Mouse (Mus musculus): Measurements from ENCODE around the gene Cobll1. TPM values are rescaled to one million over a fixed set of nuclear protein-coding genes. Genes with fewer than 3 reads are reported as not detected.

Gene Cobll1
- total and polyA plus RNA-seq, 2 experiments = 10.0 to 13.6 TPM

DNA sequence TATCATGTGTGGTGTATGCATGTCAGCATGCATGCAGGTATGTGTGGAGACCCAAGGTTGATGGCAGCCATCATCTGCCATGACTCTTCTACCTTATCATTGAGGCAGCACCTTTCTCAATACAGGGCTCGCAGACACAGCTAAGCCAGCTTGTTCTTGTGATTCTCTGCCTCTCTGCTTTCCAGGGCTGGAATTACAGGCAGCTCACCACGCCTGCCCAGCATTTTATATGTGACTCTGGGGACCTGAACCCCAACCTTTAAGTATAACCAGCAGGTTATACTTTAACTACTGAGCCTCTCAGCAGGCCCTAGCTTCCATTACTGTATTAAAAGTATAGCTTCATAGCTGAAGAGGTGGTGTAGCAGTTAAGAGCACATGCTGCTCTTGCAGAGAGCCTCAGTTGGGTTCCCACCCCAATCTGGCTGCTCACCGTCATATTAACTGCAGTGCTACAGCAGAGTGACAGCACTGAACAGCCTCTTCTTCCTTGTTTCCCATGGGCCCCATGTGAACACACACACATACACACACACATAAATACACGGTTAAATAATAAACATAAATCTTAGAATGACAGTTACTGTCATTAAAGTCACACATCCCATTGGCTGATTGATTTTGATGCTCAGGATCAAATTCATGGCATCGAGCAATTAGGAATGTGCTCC is 81.1 kb downstream of the Cobll1 start:
- Histone ChIP-seq H3K36me3 (ENCODE audit: control insufficient read depth, insufficient read depth, low read length) (no peaks in the 10 kb centered on the region), H3K79me2 (ENCODE audit: control insufficient read depth, insufficient read depth, low read length) (peaks cover 23% of the 10 kb centered on the region; the same call in 1 of the 2 replicates), H3K4me3 (ENCODE audit: insufficient read depth, low read depth, low read length) (no peak overlapping the region), H3K4me1 (ENCODE audit: control insufficient read depth, insufficient read depth, low read length) (no peaks in the 10 kb centered on the region), H3K27me3 (ENCODE audit: control insufficient read depth, insufficient read depth, low read length) (no peaks in the 10 kb centered on the region), H3K9ac (ENCODE audit: low read depth, low read length) (no peak overlapping the region), H3K27ac (replicated peaks; ENCODE audit: insufficient read depth, low read depth, low read length) (no peak overlapping the region)
- 90% methylated on average over 5 of the region's 5 CpGs for WGBS
- no peak for TF ChIP-seq CTCF (IDR thresholded peaks at IDR 0.05; ENCODE audit: low read depth, low read length)
- TF ChIP-seq POLR2A (IDR thresholded peaks at IDR 0.05; ENCODE audit: extremely low read depth, insufficient read depth, low read length) = no peak
- DNase-seq (ENCODE audit: extremely low read depth, low read depth, low spot score) = no peak

DNA sequence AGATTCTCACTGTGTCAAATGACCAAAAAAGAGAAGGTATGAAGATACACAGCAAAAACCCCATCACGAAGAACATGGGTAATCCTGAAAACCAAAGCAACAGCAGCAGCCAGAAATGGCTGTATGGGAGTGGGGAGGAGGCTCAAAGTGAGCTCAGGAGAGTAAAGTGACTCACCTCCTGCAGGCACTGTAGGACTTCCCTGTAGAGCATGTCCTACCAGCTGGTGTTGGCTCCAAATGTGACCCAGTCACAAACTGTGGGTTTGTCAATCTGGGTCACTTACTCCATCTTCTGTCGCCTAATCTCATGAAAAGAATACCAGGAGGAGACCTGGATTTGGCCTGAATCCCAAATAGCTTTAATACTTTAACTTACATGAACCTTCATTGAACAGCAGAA is 81.9 kb downstream of the Cobll1 start:
- 75% methylated on average over 2 of the region's 2 CpGs for WGBS
- Histone ChIP-seq H3K27me3 (ENCODE audit: control insufficient read depth, insufficient read depth, low read length) (no peaks in the 10 kb centered on the region), H3K79me2 (ENCODE audit: control insufficient read depth, insufficient read depth, low read length) (peaks cover 23% of the 10 kb centered on the region; the same call in 1 of the 2 replicates), H3K9ac (ENCODE audit: low read depth, low read length) (no peak overlapping the region), H3K4me1 (ENCODE audit: control insufficient read depth, insufficient read depth, low read length) (no peaks in the 10 kb centered on the region), H3K4me3 (ENCODE audit: insufficient read depth, low read depth, low read length) (no peak overlapping the region), H3K27ac (replicated peaks; ENCODE audit: insufficient read depth, low read depth, low read length) (no peak overlapping the region), H3K36me3 (ENCODE audit: control insufficient read depth, insufficient read depth, low read length) (no peaks in the 10 kb centered on the region)
- no peak for DNase-seq (ENCODE audit: extremely low read depth, low read depth, low spot score)
- TF ChIP-seq POLR2A (IDR thresholded peaks at IDR 0.05; ENCODE audit: extremely low read depth, insufficient read depth, low read length) (no peak), CTCF (IDR thresholded peaks at IDR 0.05; ENCODE audit: low read depth, low read length) (no peak)

DNA sequence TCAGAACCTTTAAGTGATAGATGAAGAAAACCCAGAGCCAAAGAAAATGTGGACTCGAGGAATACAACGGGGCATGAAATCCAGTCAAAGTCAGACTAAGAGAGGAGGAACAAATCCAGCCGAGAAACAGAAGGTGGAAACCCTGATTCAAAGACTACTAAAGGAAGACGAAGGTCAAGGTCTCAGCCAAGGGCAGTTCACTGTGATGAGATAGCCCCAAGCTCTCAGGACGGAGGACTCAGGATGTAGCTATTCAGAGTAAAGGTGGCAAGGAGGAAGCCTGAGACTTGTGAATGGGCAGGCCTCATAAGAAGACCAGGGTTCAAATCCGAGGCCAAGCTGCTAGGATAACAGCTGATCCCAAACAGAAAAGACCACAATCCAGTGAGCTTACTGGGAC is 90.3 kb downstream of the Cobll1 start:
- H3K27ac ChIP-seq (replicated peaks; ENCODE audit: insufficient read depth, low read depth, low read length) = no peak overlapping the region
- H3K4me1 ChIP-seq (ENCODE audit: control insufficient read depth, insufficient read depth, low read length) = no peaks in the 10 kb centered on the region
- H3K9ac ChIP-seq (ENCODE audit: low read depth, low read length) = no peak overlapping the region
- no peak overlapping the region for H3K4me3 ChIP-seq (ENCODE audit: insufficient read depth, low read depth, low read length)
- H3K36me3 ChIP-seq (ENCODE audit: control insufficient read depth, insufficient read depth, low read length) = peaks cover 21% of the 10 kb centered on the region
- DNase-seq (ENCODE audit: extremely low read depth, low read depth, low spot score) = no peak
- TF ChIP-seq CTCF (IDR thresholded peaks at IDR 0.05; ENCODE audit: low read depth, low read length) = no peak
- TF ChIP-seq POLR2A (IDR thresholded peaks at IDR 0.05; ENCODE audit: extremely low read depth, insufficient read depth, low read length) = no peak
- peaks cover 5% of the 10 kb centered on the region; the same call in 1 of the 2 replicates for H3K79me2 ChIP-seq (ENCODE audit: control insufficient read depth, insufficient read depth, low read length)
- no peaks in the 10 kb centered on the region for H3K27me3 ChIP-seq (ENCODE audit: control insufficient read depth, insufficient read depth, low read length)
- 88% methylated on average over 6 of the region's 6 CpGs for WGBS

DNA sequence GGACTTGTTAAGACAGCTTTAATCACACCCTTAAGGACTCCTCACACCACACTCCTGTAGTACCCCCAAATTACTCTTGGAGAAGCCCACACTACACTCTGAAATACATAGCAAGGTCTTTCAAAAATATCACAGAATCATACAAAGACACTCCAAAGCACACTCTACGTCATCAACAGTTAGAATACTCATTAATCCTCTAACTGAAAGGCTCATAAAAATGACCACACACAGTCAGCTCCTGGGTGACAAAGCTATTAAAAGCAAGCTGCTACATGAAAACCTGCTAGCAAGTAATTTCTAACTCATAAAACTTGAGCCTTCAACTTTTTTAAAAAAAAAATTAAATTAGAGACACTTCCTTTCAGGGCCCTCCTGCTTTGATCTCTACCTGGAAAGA is 91.8 kb downstream of the Cobll1 start:
- no peak overlapping the region for H3K9ac ChIP-seq (ENCODE audit: low read depth, low read length)
- no peak for DNase-seq (ENCODE audit: extremely low read depth, low read depth, low spot score)
- peaks cover 21% of the 10 kb centered on the region for H3K36me3 ChIP-seq (ENCODE audit: control insufficient read depth, insufficient read depth, low read length)
- H3K4me1 ChIP-seq (ENCODE audit: control insufficient read depth, insufficient read depth, low read length) = no peaks in the 10 kb centered on the region
- no peak overlapping the region for H3K4me3 ChIP-seq (ENCODE audit: insufficient read depth, low read depth, low read length)
- TF ChIP-seq CTCF (IDR thresholded peaks at IDR 0.05; ENCODE audit: low read depth, low read length) (no peak), POLR2A (IDR thresholded peaks at IDR 0.05; ENCODE audit: extremely low read depth, insufficient read depth, low read length) (no peak)
- peaks cover 5% of the 10 kb centered on the region; the same call in 1 of the 2 replicates for H3K79me2 ChIP-seq (ENCODE audit: control insufficient read depth, insufficient read depth, low read length)
- no peaks in the 10 kb centered on the region for H3K27me3 ChIP-seq (ENCODE audit: control insufficient read depth, insufficient read depth, low read length)
- no peak overlapping the region for H3K27ac ChIP-seq (replicated peaks; ENCODE audit: insufficient read depth, low read depth, low read length)
- WGBS = 86% methylated on average over 1 of the region's 1 CpGs

DNA sequence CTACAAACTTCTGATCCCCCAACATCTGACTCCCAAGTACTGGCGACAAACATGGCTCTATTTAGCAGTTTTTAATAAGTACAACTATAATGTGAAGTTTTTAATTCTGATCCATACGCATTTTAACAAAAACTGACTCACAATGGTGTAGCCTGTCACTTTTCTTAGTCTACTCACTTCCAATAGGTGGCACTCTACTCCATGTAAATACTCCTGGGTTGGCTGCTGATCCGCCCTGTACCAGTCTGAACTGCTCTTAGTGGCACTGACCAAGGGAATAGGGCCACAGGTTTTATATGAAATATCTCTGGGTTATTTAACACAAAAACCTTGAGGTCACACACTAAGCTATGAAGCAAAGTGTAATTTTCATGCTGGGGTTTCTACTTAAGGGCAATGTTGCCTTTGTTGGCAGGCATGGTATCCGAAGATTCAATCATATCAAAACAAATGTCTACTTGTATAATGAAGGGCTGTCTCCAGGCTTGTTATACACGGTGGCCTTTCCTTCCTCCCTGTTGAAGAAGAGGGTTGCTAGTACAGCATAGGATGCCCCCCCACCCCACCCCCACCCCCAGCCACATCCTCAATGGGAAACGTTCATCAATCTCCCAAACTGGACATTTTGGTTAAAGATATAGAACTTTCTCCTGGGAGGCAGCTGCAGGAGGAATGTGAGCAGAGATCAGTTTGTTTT is 93.6 kb downstream of the Cobll1 start:
- Histone ChIP-seq H3K36me3 (ENCODE audit: control insufficient read depth, insufficient read depth, low read length) (peaks cover 17% of the 10 kb centered on the region), H3K9ac (ENCODE audit: low read depth, low read length) (no peak overlapping the region), H3K27me3 (ENCODE audit: control insufficient read depth, insufficient read depth, low read length) (no peaks in the 10 kb centered on the region), H3K4me3 (ENCODE audit: insufficient read depth, low read depth, low read length) (no peak overlapping the region), H3K27ac (replicated peaks; ENCODE audit: insufficient read depth, low read depth, low read length) (no peak overlapping the region), H3K79me2 (ENCODE audit: control insufficient read depth, insufficient read depth, low read length) (peaks cover 3% of the 10 kb centered on the region; the same call in 1 of the 2 replicates), H3K4me1 (ENCODE audit: control insufficient read depth, insufficient read depth, low read length) (no peaks in the 10 kb centered on the region)
- DNase-seq (ENCODE audit: extremely low read depth, low read depth, low spot score) = peak; percentile 73
- 48% methylated on average over 6 of the region's 6 CpGs for WGBS
- TF ChIP-seq POLR2A (IDR thresholded peaks at IDR 0.05; ENCODE audit: extremely low read depth, insufficient read depth, low read length) (no peak), CTCF (IDR thresholded peaks at IDR 0.05; ENCODE audit: low read depth, low read length) (peak; percentile 28)

Data from liver, adult 2 months (tissue).